Mouse (Mus musculus) cerebellum, adult 11 months (tissue): ENCODE results near the gene Isy1.
"Not testable (repeated sequence)": the region's sequence is repeated elsewhere in the genome, so short reads cannot be mapped to it uniquely, and the experiment has no call there.

Experiments
- DNase-seq: peaks from one replicate; pipeline ENCODE4 v3.0.0; 2022

Isy1 gene

GRCm38 (mm10) chr6:87776663-87777062, 61.9 kb downstream of the Isy1 start:
- no peak for DNase-seq

- DNase-seq, result no peak
These were observed 62.9 kb downstream of the Isy1 start for GRCm38 (mm10) chr6:87775588-87776245.

- DNase-seq, result no peak
These were observed 63.7 kb downstream of the Isy1 start for GRCm38 (mm10) chr6:87774909-87775308.

GRCm38 (mm10) chr6:87774466-87774865, 64.1 kb downstream of the Isy1 start:
- no peak for DNase-seq

GRCm38 (mm10) chr6:87770626-87771025, 68.0 kb downstream of the Isy1 start:
- no peak for DNase-seq

- not testable (repeated sequence) for DNase-seq
These were observed 74.3 kb downstream of the Isy1 start for GRCm38 (mm10) chr6:87764296-87764695.
